Mouse (Mus musculus): ENCODE measurements around the gene G430095P16Rik. TPM values are rescaled to one million over a fixed set of nuclear protein-coding genes. Genes with fewer than 3 reads are reported as not detected.

The G430095P16Rik gene
- total and polyA plus RNA-seq, 2 experiments from 2014 or later, result 1.1 TPM; not detected in 1

DNA sequence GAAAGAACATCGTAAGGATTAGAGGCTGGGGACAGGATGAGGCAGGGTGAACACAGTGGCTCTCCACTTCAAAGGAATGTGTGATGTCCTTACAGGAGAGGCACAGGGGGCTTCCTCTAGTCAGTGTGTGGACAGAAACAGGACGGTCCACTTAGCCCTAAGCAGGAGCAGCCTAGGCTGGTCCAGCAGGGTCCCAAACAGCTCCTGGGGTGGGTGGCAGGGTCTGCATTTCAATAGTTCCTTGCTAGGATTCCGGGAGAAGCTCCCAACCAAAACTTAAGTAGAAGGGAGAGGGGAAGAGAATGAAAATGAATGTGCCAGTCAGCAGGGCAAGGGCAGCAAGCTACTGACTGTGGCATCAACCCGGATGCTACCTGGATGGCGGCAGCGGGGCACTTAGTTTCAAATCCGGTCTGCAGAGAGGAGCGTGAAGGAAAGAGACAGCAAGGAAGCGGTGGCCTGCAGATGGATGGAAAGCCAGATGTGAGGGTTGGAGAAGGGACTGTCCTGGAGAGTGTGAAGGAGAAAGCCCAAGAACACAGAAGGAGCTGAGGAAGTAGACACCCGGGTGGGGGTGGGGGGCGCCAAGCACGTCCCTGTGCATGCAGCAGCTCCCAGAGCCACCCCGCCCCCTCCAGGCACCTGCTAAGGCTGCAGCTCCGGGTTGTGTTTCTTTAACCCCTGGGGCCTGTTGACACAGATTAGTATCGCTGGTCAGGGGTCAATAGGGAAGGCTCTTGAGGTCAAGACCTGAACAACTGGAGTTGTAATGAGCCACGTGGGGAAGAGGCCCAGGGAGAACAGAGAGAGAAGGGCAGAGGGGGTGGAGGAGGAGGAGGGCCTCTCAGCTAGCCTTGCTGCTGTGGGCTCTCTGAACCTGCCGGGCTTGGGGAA is 22.5 kb downstream of the G430095P16Rik start:
- H3K27ac ChIP-seq, result peak overlapping the region; percentile 59; the same call in 1 of the 2 replicates

DNA sequence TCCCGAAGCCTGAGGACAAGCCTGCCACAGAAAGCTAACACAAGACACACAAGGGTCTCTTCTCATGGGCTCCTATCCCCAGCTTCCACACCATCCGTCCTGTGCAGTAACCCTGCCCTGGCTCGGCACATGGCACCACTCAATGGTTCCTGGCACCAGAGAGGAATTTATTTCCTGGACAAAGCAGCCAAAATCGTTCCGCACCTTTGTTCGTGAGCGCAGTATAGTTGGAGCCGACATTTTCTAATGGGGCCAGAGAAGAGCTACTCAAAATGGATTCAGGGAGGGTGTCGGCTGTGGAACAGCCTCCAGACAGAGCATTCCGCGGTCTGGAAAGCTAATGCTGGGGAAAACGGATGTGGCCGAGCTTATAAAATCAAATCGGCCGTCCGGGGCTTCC is 26.7 kb downstream of the G430095P16Rik start:
- no peak for TF ChIP-seq CTCF (IDR thresholded peaks at IDR 0.05; ENCODE audit: low read depth)
- ATAC-seq (no peak), DNase-seq (ENCODE audit: low spot score) (no peak)
- no peak overlapping the region; the same call in 1 of the 2 replicates for H3K9ac ChIP-seq (replicated peaks; ENCODE audit: low read length)
- WGBS, result 45% methylated on average over 16 of the region's 16 CpGs
- peaks cover 19% of the 10 kb centered on the region for H3K4me1 ChIP-seq (ENCODE audit: insufficient read depth, low read length)
- H3K9me3 ChIP-seq (ENCODE audit: low read length), result no peaks in the 10 kb centered on the region
- H3K4me3 ChIP-seq (ENCODE audit: low read length), result no peak overlapping the region
- H3K27ac ChIP-seq, result peak overlapping the region; percentile 58
- no peaks in the 10 kb centered on the region for H3K27me3 ChIP-seq (ENCODE audit: insufficient read depth, low read length)
- H3K36me3 ChIP-seq (ENCODE audit: insufficient read depth, low read length), result no peaks in the 10 kb centered on the region
- H3K4me2 ChIP-seq (ENCODE audit: low read depth, low read length), result peak overlapping the region; percentile 8; the same call in 1 of the 2 replicates

More for the DNA sequence above, 22.5 kb downstream of the G430095P16Rik start:
- DNase-seq (ENCODE audit: low spot score) (no peak), ATAC-seq (no peak)
- no peaks in the 10 kb centered on the region for H3K36me3 ChIP-seq (ENCODE audit: insufficient read depth, low read length)
- H3K9ac ChIP-seq (replicated peaks; ENCODE audit: low read length), result no peak overlapping the region; the same call in 1 of the 2 replicates
- no peaks in the 10 kb centered on the region for H3K27me3 ChIP-seq (ENCODE audit: insufficient read depth, low read length)
- no peaks in the 10 kb centered on the region for H3K9me3 ChIP-seq (ENCODE audit: low read length)
- peaks cover 36% of the 10 kb centered on the region for H3K4me1 ChIP-seq (ENCODE audit: insufficient read depth, low read length)
- WGBS, result 13% methylated on average over 17 of the region's 17 CpGs
- H3K4me3 ChIP-seq (ENCODE audit: low read length), result no peak overlapping the region
- H3K4me2 ChIP-seq (ENCODE audit: low read depth, low read length), result no peak overlapping the region
- TF ChIP-seq CTCF (IDR thresholded peaks at IDR 0.05; ENCODE audit: low read depth), result no peak

DNA sequence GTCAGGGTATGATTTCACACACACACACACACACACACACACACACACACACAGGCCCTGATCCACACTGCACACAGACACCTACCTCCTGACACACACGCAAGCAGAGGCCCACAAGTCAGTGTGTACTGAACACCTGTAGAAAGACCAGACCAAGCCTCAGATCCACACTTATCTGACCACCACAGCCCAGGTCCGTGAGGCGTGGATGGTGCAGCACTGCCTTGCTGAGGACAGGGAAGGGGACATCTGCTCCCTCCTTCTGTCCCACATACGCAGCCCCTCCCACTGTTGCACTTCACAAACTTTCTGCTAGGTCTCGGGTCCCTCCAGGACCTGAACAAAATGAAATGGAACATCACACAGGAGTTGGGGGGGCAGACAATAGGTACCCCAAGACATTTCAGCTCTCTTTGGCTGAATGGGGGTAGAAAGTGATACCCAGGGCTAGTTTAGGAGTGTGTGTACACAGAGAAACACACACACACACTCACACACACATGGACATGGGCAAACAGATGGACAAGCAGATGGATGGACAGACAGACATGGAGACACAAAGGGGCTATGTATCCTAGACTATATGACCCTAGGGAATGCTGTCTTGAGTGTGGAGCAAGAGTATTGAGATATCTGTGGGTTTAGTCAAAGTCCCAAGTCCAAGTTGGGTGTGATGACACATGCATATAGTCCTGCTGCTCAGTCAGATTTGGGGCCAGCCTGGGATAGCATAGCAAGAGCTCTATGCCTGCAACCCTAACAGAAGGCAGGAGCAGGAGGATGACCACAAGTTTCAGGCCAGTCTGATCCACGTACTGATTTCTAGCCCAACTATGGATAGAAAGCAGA is 30.2 kb downstream of the G430095P16Rik start:
- no peak for DNase-seq (ENCODE audit: low spot score)
- Histone ChIP-seq H3K4me1 (ENCODE audit: insufficient read depth, low read length) (0 out of 2 replicates have a peak, but pooled peaks cover 15% of the 10 kb centered on the region), H3K27ac (no peak overlapping the region), H3K27me3 (ENCODE audit: insufficient read depth, low read length) (no peaks in the 10 kb centered on the region), H3K9me3 (ENCODE audit: low read length) (no peaks in the 10 kb centered on the region), H3K36me3 (ENCODE audit: insufficient read depth, low read length) (no peaks in the 10 kb centered on the region), H3K4me3 (ENCODE audit: low read length) (no peak overlapping the region), H3K4me2 (ENCODE audit: low read depth, low read length) (no peak overlapping the region), H3K9ac (replicated peaks; ENCODE audit: low read length) (no peak overlapping the region)
- WGBS, result 77% methylated on average over 6 of the region's 6 CpGs
- ATAC-seq, result no peak
- no peak for TF ChIP-seq CTCF (IDR thresholded peaks at IDR 0.05; ENCODE audit: low read depth)

DNA sequence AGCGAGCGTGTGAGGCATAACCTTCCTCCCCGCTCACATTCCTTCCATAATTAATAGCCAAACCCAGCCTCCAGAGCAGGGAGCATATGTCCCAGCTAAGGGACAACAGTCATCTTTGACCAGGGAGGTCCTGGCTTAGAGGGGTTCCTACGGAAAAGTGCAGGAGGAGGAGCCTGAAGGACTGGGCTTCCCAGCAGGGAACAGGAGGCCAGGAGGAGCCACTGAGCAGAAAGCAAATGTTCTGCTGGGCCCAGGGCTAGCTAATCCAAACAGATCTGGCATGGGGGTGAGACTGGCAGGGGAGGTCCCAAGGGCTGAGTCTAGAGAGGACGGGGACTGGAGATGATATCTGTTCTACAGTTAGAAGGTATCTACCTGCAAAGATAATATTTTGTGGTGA is 34.7 kb downstream of the G430095P16Rik start:
- WGBS, result 38% methylated on average over 5 of the region's 5 CpGs
- Histone ChIP-seq H3K4me2 (ENCODE audit: low read depth, low read length) (no peak overlapping the region), H3K4me1 (ENCODE audit: insufficient read depth, low read length) (peaks cover 15% of the 10 kb centered on the region), H3K9ac (replicated peaks; ENCODE audit: low read length) (no peak overlapping the region), H3K27me3 (ENCODE audit: insufficient read depth, low read length) (no peaks in the 10 kb centered on the region), H3K9me3 (ENCODE audit: low read length) (no peaks in the 10 kb centered on the region), H3K36me3 (ENCODE audit: insufficient read depth, low read length) (no peaks in the 10 kb centered on the region), H3K27ac (no peak overlapping the region; the same call in 1 of the 2 replicates), H3K4me3 (ENCODE audit: low read length) (no peak overlapping the region)
- no peak for ATAC-seq
- DNase-seq (ENCODE audit: low spot score), result no peak
- TF ChIP-seq CTCF (IDR thresholded peaks at IDR 0.05; ENCODE audit: low read depth), result no peak

DNA sequence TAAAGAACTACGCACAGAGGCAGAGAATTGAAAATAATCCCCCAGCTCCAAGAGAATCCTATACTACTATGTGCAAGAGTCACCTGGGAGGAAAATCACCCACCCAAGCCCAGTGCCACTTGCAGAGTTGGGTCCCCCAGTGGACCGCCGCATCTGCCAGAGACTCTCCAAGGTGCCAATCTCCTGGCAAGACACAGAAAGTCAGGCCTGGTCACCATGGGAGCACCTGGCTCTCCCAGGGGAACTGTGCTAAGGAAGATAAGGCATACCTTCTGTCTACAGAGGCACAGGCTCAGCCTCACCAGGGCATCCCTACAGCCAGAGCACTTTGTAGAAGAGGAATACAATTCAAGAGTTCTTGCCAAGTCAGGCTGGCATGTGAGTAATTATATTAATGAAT is 35.5 kb downstream of the G430095P16Rik start:
- H3K4me3 ChIP-seq (ENCODE audit: low read length), result no peak overlapping the region
- no peak overlapping the region for H3K27ac ChIP-seq
- no peak for TF ChIP-seq CTCF (IDR thresholded peaks at IDR 0.05; ENCODE audit: low read depth)
- no peaks in the 10 kb centered on the region for H3K9me3 ChIP-seq (ENCODE audit: low read length)
- H3K4me1 ChIP-seq (ENCODE audit: insufficient read depth, low read length), result peaks cover 15% of the 10 kb centered on the region
- no peak overlapping the region for H3K9ac ChIP-seq (replicated peaks; ENCODE audit: low read length)
- ATAC-seq (no peak), DNase-seq (ENCODE audit: low spot score) (no peak)
- 91% methylated on average over 3 of the region's 3 CpGs for WGBS
- H3K36me3 ChIP-seq (ENCODE audit: insufficient read depth, low read length), result no peaks in the 10 kb centered on the region
- no peak overlapping the region for H3K4me2 ChIP-seq (ENCODE audit: low read depth, low read length)
- no peaks in the 10 kb centered on the region for H3K27me3 ChIP-seq (ENCODE audit: insufficient read depth, low read length)

DNA sequence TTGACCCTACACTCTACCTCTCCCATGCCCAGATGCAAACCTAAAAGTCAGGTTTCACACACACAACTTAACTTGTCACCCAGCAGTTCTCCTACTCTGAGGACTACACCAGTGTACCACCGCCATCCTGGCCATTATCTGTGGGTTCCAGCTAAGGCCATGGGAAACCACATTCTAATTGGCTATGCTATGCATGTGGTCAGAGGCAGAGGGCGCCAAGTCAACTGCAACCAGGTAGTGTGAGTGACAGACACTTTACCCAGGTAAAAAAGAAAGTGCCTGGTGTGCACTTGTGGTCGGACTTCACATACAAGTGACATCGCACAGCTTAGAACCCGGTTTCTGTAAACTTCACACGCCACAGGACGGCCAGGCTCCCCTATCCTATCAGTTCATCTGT is 36.3 kb downstream of the G430095P16Rik start:
- Histone ChIP-seq H3K4me3 (ENCODE audit: low read length) (no peak overlapping the region), H3K36me3 (ENCODE audit: insufficient read depth, low read length) (no peaks in the 10 kb centered on the region), H3K9me3 (ENCODE audit: low read length) (no peaks in the 10 kb centered on the region), H3K4me1 (ENCODE audit: insufficient read depth, low read length) (peaks cover 21% of the 10 kb centered on the region), H3K27me3 (ENCODE audit: insufficient read depth, low read length) (no peaks in the 10 kb centered on the region), H3K27ac (no peak overlapping the region), H3K4me2 (ENCODE audit: low read depth, low read length) (no peak overlapping the region), H3K9ac (replicated peaks; ENCODE audit: low read length) (0 out of 2 replicates have a peak overlapping the region, but pooled peaks have one; percentile 9)
- DNase-seq (ENCODE audit: low spot score) (no peak), ATAC-seq (no peak)
- TF ChIP-seq CTCF (IDR thresholded peaks at IDR 0.05; ENCODE audit: low read depth), result peak; percentile 51
- whole genome bisulfite sequencing, result 60% methylated on average over 7 of the region's 7 CpGs

Measured in hindbrain, postnatal 0 days (tissue).